In the genomic region with DNA sequence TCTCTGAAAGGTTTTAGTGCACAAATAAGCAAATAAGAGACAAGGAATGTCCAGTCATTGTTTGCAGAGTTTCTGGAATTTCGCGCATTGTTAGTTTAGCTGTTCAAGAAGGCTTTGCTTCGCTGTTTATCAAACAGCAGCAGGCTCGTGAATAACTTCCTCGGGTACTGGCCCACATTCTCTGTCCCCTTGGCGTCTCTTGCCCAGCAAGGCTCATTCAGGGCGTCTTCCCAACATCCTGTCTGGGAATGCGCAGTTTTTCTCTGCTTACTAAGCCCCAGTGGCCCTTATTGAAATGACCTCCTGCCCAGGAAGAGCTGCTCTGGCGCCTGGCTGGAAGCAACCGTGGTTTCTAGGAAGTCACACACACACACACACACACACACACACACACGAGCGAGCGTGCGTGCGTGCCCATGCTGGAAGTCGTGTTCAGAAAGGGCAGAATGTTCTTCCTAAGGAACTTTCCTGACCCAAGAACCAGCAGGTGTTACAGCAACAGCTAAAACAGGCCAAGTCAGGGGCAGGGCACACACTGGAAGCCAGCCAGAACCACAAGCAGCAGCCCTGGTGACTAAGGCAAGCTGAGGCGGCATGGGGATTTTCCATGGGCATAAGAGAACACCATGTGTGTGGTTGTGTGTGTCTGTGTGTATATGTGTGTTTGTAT, we compare ENCODE assay signal across 8 mouse cellular contexts. TPM values are rescaled to one million over a fixed set of nuclear protein-coding genes. Genes with fewer than 3 reads are reported as not detected.
DNase-seq lines count a peak whose midpoint lies in the region; ATAC-seq and TF ChIP-seq lines count a peak whose summit lies in the region.

No protein-coding gene starts in this region.

- H3K9ac ChIP-seq in forebrain, embryonic 15.5 days (replicated peaks), result no peak overlapping the region
- no peak overlapping the region for H3K9ac ChIP-seq in hindbrain, embryonic 11.5 days (ENCODE audit: low read depth, low read length)
- no peak overlapping the region for H3K9ac ChIP-seq in limb, embryonic 12.5 days (replicated peaks)

- ATAC-seq in forebrain, embryonic 15.5 days (replicated peaks), result no peak
- no peak for ATAC-seq in hindbrain, embryonic 11.5 days (ENCODE audit: low FRiP score)
- ATAC-seq in limb, embryonic 12.5 days (ENCODE audit: insufficient number of reproducible peaks, insufficient read depth, low FRiP score, low TSS enrichment, low read depth), result peak; percentile 20; the same call in 1 of the 2 replicates

- H3K4me1 ChIP-seq in forebrain, embryonic 10.5 days, result peaks cover 28% of the 10 kb centered on the region
- peaks cover 4% of the 10 kb centered on the region; the same call in 1 of the 2 replicates for H3K4me1 ChIP-seq in forebrain, embryonic 15.5 days
- H3K4me1 ChIP-seq in hindbrain, embryonic 11.5 days (replicated peaks; ENCODE audit: control insufficient read depth, insufficient read depth, low read length), result no peaks in the 10 kb centered on the region
- H3K4me1 ChIP-seq in limb, embryonic 12.5 days (replicated peaks), result no peaks in the 10 kb centered on the region; the same call in 1 of the 2 replicates

- 0 out of 2 replicates have a peak overlapping the region, but pooled peaks have one; percentile 30 for H3K27ac ChIP-seq in forebrain, embryonic 10.5 days
- H3K27ac ChIP-seq in forebrain, embryonic 15.5 days (replicated peaks), result no peak overlapping the region
- no peak overlapping the region for H3K27ac ChIP-seq in hindbrain, embryonic 11.5 days (ENCODE audit: low read depth, low read length)
- H3K27ac ChIP-seq in limb, embryonic 12.5 days, result no peak overlapping the region

- H3K79me2 ChIP-seq in myocyte (ENCODE audit: control insufficient read depth, insufficient read depth), result no peaks in the 10 kb centered on the region

- DNase-seq in forebrain, embryonic 10.5 days (ENCODE audit: extremely low spot score, low spot score), result no peak
- peak; percentile 53 for DNase-seq in R1 (ENCODE audit: low read depth, low spot score)
- peak; percentile 14 for DNase-seq in forelimb bud, embryonic 11.5 days (ENCODE audit: low read depth, low spot score)
- peak; percentile 33 for DNase-seq in hindbrain, embryonic 11.5 days (ENCODE audit: low spot score)
- no peak for DNase-seq in thymus, postnatal 25 days

- H3ac ChIP-seq in myocyte (ENCODE audit: control insufficient read depth, insufficient read length), result no peak overlapping the region

- WGBS in forebrain, embryonic 10.5 days, result 68% methylated on average over 17 of the region's 17 CpGs
- 47% methylated on average over 17 of the region's 17 CpGs for WGBS in forebrain, embryonic 15.5 days
- 36% methylated on average over 17 of the region's 17 CpGs for WGBS in hindbrain, embryonic 11.5 days
- WGBS in limb, embryonic 12.5 days, result 69% methylated on average over 17 of the region's 17 CpGs

- H3K36me3 ChIP-seq in forebrain, embryonic 10.5 days (replicated peaks), result no peaks in the 10 kb centered on the region
- H3K36me3 ChIP-seq in forebrain, embryonic 15.5 days, result no peaks in the 10 kb centered on the region
- no peaks in the 10 kb centered on the region for H3K36me3 ChIP-seq in hindbrain, embryonic 11.5 days (ENCODE audit: control insufficient read depth, insufficient read depth, low read length)
- no peaks in the 10 kb centered on the region for H3K36me3 ChIP-seq in limb, embryonic 12.5 days
- H3K36me3 ChIP-seq in myocyte (ENCODE audit: control insufficient read depth, insufficient read depth), result no peaks in the 10 kb centered on the region

- peak; percentile 29 for TF ChIP-seq POLR2A in myocyte (IDR thresholded peaks at IDR 0.05; ENCODE audit: insufficient read length, low read depth)

- no peak overlapping the region for H3K4me2 ChIP-seq in forebrain, embryonic 15.5 days (replicated peaks)
- no peak overlapping the region for H3K4me2 ChIP-seq in hindbrain, embryonic 11.5 days (replicated peaks; ENCODE audit: low read depth, low read length)
- no peak overlapping the region for H3K4me2 ChIP-seq in limb, embryonic 12.5 days
- H3K4me2 ChIP-seq in myocyte (ENCODE audit: low read depth), result peak overlapping the region; percentile 79

- no peaks in the 10 kb centered on the region for H3K9me3 ChIP-seq in forebrain, embryonic 10.5 days
- H3K9me3 ChIP-seq in forebrain, embryonic 15.5 days, result no peaks in the 10 kb centered on the region
- H3K9me3 ChIP-seq in hindbrain, embryonic 11.5 days (ENCODE audit: control insufficient read depth, low read length), result no peaks in the 10 kb centered on the region
- no peaks in the 10 kb centered on the region for H3K9me3 ChIP-seq in limb, embryonic 12.5 days

- no peak overlapping the region for H3K4me3 ChIP-seq in forebrain, embryonic 10.5 days
- no peak overlapping the region for H3K4me3 ChIP-seq in forebrain, embryonic 15.5 days
- no peak overlapping the region for H3K4me3 ChIP-seq in hindbrain, embryonic 11.5 days (ENCODE audit: low read depth, low read length)
- H3K4me3 ChIP-seq in limb, embryonic 12.5 days (replicated peaks), result no peak overlapping the region
- H3K4me3 ChIP-seq in myocyte, result no peak overlapping the region

- no peaks in the 10 kb centered on the region for H3K27me3 ChIP-seq in forebrain, embryonic 10.5 days (ENCODE audit: poor library complexity, severe bottlenecking)
- H3K27me3 ChIP-seq in forebrain, embryonic 15.5 days, result no peaks in the 10 kb centered on the region
- no peaks in the 10 kb centered on the region for H3K27me3 ChIP-seq in hindbrain, embryonic 11.5 days (ENCODE audit: control insufficient read depth, insufficient read depth, low read length)
- no peaks in the 10 kb centered on the region for H3K27me3 ChIP-seq in limb, embryonic 12.5 days
- no peaks in the 10 kb centered on the region for H3K27me3 ChIP-seq in myocyte (ENCODE audit: control insufficient read depth, insufficient read depth, insufficient read length)

TF ChIP-seq in myocyte, 11 proteins besides CTCF, POLR2A, EP300 and RAD21:
- TF ChIP-seq MYOG (IDR thresholded peaks at IDR 0.05; ENCODE audit: control insufficient read depth in 1 of 3, insufficient read depth in 1 of 3, insufficient read length in 2 of 3, low read depth in 2 of 3) (peak in 2 of 3 experiments; percentile 74 to 88), POLR2AphosphoS2 (IDR thresholded peaks at IDR 0.05; ENCODE audit: insufficient read length, low read depth) (no peak), E2F4 (IDR thresholded peaks at IDR 0.05; ENCODE audit: insufficient read depth) (no peak), MYOD1 (IDR thresholded peaks at IDR 0.05; ENCODE audit: control insufficient read depth in 1 of 3, insufficient read length in 2 of 3, low read depth in 2 of 3) (peak in 2 of 3 experiments; percentile 80 to 87), CEBPB (IDR thresholded peaks at IDR 0.05; ENCODE audit: insufficient read depth, poor library complexity, severe bottlenecking) (0 out of 2 replicates have a peak, but pooled peaks have one; percentile 24), TCF12 (IDR thresholded peaks at IDR 0.05; ENCODE audit: insufficient read depth, poor library complexity, severe bottlenecking) (peak; percentile 60)

RNA-seq across cellular contexts. Expression of a gene that starts 56.8 kb away (rescaled TPM):
- polyA plus RNA-seq in forebrain, embryonic 10.5 days (2016; fragmentation: Nextera tagmentation; extraction: Ambion mirVana), result 11.4 and 12.2 TPM in 2 replicates
- 43.4 and 46.0 TPM in 2 replicates for polyA plus RNA-seq in forebrain, embryonic 15.5 days (2015; fragmentation: Nextera tagmentation; extraction: Ambion mirVana)
- 22.3 and 25.0 TPM in 2 replicates for polyA plus RNA-seq in hindbrain, embryonic 11.5 days (2014; fragmentation: Nextera tagmentation; extraction: Ambion mirVana)
- polyA plus RNA-seq in limb, embryonic 12.5 days (2016; fragmentation: Nextera tagmentation; extraction: Ambion mirVana), result 10.7 and 10.9 TPM in 2 replicates
- 1.1 TPM for polyA plus RNA-seq in myocyte (2012; fragmentation: generic; extraction: Trizol)

Comparison
In these comparisons a context has a peak if more than half of its experiments do, and no peak if none do; other contexts are left out.
1. DNase-seq: peak in R1 (single experiment), forelimb bud, embryonic 11.5 days (single experiment) and hindbrain, embryonic 11.5 days (single experiment); none in forebrain, embryonic 10.5 days (single experiment) and thymus, postnatal 25 days (single experiment).